Mouse (Mus musculus): ENCODE results near the gene Sergef.

The Sergef gene

DNA sequence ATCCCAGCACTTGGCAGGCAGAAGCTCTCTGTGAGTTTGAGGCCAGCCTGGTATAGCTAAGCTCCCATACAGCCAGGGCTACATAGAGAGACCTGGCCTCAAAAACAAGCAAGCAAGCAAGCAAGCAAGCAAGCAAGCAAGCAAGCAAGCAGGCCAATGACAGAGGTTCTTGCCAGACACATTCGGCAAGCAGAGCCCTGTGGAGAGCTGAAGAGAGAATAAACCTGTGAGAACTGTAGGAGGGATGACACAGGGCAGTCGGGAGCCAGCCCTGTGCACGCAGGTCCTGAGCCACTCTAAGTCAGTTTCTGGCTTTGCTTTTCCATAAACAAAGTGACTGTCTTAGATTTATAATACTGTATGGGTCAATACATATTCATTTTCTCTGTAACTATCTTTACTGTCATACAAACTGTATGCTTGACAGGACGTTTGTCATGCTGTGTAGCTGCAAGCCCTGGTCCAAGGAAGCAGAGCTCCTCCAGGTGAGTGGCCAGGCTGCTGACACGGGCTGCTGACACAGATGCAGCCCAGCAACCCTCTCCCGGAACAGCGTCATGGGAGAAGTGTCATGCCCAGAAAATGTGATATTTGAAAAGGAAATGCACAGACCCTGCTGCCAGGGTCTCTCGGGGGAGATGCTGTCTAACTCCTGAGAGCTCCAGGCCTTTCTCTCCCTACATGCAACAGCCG, 192.0 kb downstream of the Sergef start:
- DNase-seq (ENCODE audit: low spot score in 2 of 2) = no peak

DNA sequence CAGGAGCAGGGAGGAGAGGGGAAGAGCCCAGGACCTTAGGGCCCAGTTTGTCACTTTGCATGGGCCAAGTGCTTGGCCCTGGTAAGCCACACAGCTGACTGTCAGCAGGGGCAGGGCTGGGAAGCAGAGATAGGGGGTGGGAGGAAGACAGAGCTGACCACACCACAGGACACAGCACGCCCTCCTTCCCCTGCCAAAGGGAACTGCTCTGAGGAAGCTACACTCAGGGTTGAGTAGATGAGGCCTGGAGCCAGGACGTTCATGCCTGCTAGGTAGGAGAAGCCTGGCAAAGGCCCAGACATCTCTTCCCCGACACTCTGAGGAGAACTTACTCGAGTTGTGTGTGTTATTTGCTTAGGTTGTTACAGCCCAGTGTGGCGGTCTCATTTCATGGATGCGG, 193.7 kb downstream of the Sergef start:
- DNase-seq (ENCODE audit: low spot score in 2 of 2) = no peak

DNA sequence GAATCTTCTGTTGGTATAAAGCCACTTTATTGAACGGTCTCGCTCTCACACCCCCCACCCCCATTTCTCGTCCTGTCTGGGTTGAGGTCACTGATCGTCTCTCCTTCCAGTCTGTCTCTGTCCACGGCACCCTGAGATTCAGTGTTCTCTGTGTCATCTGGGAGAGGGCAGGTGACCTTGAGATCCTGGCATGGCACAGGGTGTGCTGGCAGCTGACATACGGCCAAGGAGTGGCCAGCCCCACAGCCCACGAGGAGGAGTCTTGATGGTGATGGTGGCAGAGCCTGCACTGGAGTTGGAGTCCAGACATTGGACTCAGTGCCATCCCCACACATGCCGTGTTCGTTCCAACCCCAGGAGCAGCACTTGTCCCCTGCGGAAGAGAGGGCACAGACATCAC, 196.4 kb downstream of the Sergef start:
- DNase-seq (ENCODE audit: low spot score in 2 of 2) = no peak

DNA sequence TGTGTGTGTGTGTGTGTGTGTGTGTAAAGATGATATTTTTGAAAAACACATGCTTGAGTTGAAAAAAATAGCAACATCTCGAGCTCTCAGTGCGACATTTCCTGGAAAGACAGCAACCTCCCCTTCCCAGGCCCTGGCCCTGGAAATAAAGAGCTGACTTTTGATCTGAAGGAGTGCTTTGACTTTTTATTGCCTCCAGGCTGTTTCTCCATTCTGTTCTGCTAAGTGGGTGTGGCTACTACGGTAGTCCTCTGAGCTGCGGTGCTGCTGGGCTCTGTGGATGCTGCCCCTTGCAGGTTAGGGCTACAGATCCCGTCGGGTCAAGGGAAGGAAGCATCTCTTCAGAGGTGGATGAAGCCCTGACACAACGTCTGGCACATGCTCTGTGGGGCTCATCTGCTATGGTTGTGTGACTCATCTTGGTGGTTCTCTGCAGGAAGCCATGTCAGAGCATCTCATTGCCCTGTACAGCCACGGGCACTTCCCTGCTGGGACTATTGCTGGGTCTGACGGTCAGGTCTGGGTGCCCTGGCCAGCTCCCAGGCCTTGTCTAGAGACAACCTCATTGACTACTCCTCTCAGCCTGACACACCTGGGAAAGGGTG, 201.0 kb downstream of the Sergef start:
- DNase-seq (ENCODE audit: low spot score in 2 of 2) = no peak

- DNase-seq (ENCODE audit: low spot score in 2 of 2) = no peak
Measured at GRCm38 (mm10) chr7:46435833-46436232, 203.8 kb downstream of the Sergef start.

GRCm38 (mm10) chr7:46433874-46434273, 205.7 kb downstream of the Sergef start:
- DNase-seq (ENCODE audit: low spot score in 2 of 2) = no peak

- no peak for DNase-seq (ENCODE audit: low spot score in 2 of 2)
Measured at GRCm38 (mm10) chr7:46425012-46425411, 214.6 kb downstream of the Sergef start.

DNA sequence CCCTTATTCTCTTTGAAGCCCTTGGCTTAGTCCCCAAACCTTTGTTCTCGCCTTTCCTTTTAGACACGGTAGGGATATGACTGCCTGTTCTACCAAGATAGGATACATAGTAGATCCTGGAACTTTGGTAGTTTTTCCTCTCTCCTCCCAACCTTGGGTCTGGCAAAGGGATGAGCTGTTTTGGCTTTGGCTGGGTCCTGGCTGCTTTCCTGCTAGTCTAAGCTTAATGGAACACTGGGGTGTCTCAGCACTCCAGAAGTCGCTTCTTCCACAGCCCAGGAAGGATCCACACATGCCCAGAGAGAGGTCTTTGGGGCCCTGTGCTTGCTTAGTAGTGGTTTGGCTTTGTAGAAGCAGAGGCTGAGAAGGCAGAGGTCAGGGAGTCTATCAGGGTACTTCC, 215.7 kb downstream of the Sergef start:
- no peak for DNase-seq (ENCODE audit: low spot score in 2 of 2)

DNA sequence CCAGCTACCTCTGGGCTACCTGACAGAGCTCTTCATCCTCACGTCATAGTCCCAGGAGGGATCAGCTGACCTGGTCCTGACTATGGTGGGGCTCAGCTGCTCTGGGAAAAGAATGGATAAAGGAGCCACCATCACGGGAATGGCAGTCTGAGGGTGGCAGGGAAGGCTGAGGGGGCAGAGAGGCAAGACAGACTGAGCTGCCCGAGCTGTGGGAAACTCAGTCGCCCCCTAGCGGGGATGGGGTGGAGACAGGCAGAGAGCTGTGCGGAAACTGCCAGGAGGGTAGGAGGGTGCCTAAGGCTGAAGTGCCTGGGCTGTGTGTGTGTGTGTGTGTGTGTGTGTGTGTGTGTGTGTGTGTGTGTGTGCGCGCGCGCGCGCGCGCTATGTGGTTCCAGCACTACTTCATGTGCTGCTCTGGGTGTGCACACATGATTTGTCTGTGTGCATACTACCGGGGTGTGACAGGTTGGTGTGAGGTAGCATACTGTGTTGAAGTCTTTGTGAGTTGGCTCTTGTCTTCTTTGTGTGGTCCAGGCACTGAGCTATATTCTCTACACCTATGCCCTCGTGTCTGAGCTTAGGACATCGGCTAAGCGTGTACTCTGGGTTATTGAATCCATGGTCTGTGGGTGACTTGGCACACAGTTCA, 216.7 kb downstream of the Sergef start:
- no peak for DNase-seq (ENCODE audit: low spot score in 2 of 2)

GRCm38 (mm10) chr7:46422052-46422763, 217.4 kb downstream of the Sergef start:
- DNase-seq (ENCODE audit: low spot score in 2 of 2) = no peak

- no peak for DNase-seq (ENCODE audit: low spot score in 2 of 2)
Measured at GRCm38 (mm10) chr7:46421535-46421934, 218.1 kb downstream of the Sergef start.

DNA sequence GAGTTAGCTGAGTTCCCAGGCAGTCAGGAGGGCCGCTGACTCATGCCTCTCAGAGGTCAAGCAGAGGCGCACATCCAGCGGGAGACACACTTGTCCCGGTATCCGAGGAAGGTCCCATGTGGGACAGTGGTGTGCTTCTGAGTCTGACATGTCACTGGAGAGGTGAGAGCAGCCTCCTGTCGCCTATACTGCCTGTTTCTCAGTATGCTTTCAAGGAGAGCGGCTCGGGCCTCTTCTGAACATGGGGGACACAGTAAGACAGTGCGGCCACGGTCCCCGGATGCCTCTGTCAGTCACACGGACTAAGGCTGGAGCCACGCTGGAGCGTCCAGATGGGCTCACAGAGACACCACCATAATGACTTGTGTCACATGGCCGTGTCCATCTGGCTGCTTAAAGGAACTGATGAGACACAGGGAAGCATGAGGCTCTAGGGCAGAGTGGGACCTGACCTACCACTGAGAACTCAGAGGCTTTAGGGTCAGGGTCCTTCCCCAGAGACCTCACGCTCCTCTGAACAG, 221.4 kb downstream of the Sergef start:
- DNase-seq (ENCODE audit: low spot score in 2 of 2) = no peak

- no peak for DNase-seq (ENCODE audit: low spot score in 2 of 2)
Measured at GRCm38 (mm10) chr7:46417467-46417866, 222.1 kb downstream of the Sergef start.

GRCm38 (mm10) chr7:46415818-46416425, 223.7 kb downstream of the Sergef start:
- DNase-seq (ENCODE audit: low spot score in 2 of 2) = no peak

DNA sequence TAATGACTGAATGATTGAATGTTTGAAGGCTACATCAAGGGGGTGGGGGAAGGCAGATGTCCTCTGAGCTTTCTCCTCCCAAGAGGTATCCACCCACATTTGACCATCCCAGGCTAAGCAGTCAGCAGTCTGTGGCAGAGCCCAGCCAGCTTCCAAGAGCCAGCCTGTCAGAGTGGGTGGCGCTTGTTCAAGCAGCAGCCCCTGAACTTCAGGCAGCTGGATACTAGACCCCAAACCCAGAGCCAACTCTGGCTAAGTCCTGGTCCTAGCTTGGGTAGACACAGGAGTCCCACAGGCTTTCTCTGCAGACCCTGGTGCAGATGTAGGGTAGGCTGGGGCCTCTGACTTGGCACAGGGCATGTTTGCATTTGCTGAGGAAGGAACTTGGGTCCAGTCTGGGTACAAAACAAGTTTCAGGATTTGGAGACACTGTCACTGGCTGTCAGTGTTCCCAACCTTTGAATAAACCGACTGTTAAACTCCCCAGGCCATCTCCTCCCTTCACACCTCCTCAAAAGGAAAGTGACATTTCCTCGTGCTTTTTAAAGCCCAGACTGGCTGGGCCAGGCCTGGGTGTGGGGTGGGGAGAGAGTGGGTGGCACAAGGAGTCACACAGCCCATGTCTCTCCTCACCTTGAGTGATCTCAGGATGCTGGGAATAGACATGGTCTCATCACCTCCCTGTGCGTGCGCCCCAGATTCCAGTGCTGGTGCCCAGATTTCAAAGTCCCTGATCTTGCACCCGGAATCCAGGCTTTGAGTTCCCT, 225.5 kb downstream of the Sergef start:
- no peak for DNase-seq (ENCODE audit: low spot score in 2 of 2)

DNA sequence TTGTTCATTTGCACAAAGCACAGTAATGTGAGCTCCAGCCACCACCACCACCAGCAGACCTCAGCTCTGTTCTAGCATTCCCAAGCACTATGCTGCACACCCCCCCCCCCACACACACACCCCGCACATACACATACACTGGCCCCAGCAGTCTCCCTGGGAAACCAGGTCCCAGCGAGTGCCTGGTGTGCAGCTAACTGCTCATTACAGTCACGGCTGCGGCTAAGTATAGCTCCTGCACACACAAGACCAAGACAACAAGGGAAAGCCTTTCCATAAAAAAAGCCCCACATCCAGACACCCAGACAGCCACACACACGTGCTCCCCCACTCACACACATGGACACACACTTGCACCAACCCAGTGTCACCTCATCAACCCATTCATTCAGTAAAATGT, 226.8 kb downstream of the Sergef start:
- DNase-seq (ENCODE audit: low spot score in 2 of 2) = no peak

- no peak for DNase-seq (ENCODE audit: low spot score in 2 of 2)
Measured at GRCm38 (mm10) chr7:46410727-46411126, 228.9 kb downstream of the Sergef start.

- no peak for DNase-seq (ENCODE audit: low spot score in 2 of 2)
Measured at GRCm38 (mm10) chr7:46409204-46409789, 230.3 kb downstream of the Sergef start.

GRCm38 (mm10) chr7:46408606-46409005, 231.0 kb downstream of the Sergef start:
- no peak for DNase-seq (ENCODE audit: low spot score in 2 of 2)

DNA sequence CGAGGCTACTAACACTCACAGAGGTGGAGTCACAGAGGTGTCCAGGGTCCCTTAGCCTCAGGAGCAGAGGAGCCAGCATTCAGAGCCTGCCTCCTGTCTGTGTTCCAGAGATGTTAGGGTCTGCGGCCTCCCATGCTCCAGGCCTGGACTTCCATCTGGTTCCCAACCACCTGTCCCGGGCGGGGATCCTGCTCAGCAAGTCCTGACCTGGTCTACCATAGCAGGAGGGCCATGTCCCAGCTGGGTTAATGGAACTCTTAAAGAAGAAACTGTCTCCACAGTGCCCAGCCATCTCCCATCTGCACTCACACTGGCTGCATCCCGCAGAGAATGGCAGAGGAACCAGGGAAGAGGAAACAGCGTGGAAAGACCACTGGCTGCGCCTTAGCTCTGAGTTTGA, 234.9 kb downstream of the Sergef start:
- no peak for DNase-seq (ENCODE audit: low spot score in 2 of 2)
